Mouse (Mus musculus): ENCODE results near the gene Dhx32.

GRCm38 (mm10) chr7:133758716-133759115, 23.8 kb downstream of the Dhx32 start:
- no peak for TF ChIP-seq CTCF (conservative IDR thresholded peaks at IDR 0.05; ENCODE audit: low read length)
- TF ChIP-seq POU5F1 (IDR thresholded peaks at IDR 0.05; ENCODE audit: borderline replicate concordance, low read length): no peak
- no peak for TF ChIP-seq NANOG (IDR thresholded peaks at IDR 0.05; ENCODE audit: borderline replicate concordance, low read length)
